Mouse (Mus musculus) lung, adult 2 months (tissue): Measurements from ENCODE around the gene Cpne4. TPM values are rescaled to one million over a fixed set of nuclear protein-coding genes. Genes with fewer than 3 reads are reported as not detected.

Experiments used
- DNase-seq: peaks from one replicate; pipeline ENCODE4 v3.0.0; 2022
- H3K4me1 ChIP-seq: fragments of 200-500 bp; 2 replicates; pipeline ENCODE4 v1.6.1; 2011; ENCODE audit warnings: low read length; ENCODE audit not compliant: control insufficient read depth, insufficient read depth
- H3K4me3 ChIP-seq: fragments of 200-500 bp; replicated peaks from 2 replicates; pipeline ENCODE3; 2011; ENCODE audit warnings: low read depth, mild to moderate bottlenecking, control low read depth, low read length; ENCODE audit errors: extremely low read depth
- CTCF ChIP-seq: fragments of 200-500 bp; IDR thresholded peaks from 2 replicates; pipeline ENCODE4 v1.5.1; 2011; ENCODE audit warnings: mild to moderate bottlenecking, low read length, control low read depth; ENCODE audit not compliant: insufficient read depth
- POLR2A ChIP-seq: fragments of 200-500 bp; IDR thresholded peaks from 2 replicates; pipeline ENCODE4 v1.6.1; 2011; ENCODE audit warnings: low read depth, mild to moderate bottlenecking, control low read depth, low read length, borderline replicate concordance; ENCODE audit errors: extremely low read depth
- WGBS: fragments of 180-500 bp; shearing (Covaris S2); methylation state at CpG from one replicate; pipeline ENCODE4 v1.1.7; 2018; 5-methylcytosine and 5-hydroxymethylcytosine counted together
- polyA plus RNA-seq: library from polyadenylated mRNA; depleted of rRNA; stranded (reverse); fragments of >200 nt; gene quantifications from 2 replicates; pipeline ENCODE4 v1.2.3, GENCODE M21; 2012

The Cpne4 gene
- polyA plus RNA-seq, 1 experiment = 0.09 TPM

DNA sequence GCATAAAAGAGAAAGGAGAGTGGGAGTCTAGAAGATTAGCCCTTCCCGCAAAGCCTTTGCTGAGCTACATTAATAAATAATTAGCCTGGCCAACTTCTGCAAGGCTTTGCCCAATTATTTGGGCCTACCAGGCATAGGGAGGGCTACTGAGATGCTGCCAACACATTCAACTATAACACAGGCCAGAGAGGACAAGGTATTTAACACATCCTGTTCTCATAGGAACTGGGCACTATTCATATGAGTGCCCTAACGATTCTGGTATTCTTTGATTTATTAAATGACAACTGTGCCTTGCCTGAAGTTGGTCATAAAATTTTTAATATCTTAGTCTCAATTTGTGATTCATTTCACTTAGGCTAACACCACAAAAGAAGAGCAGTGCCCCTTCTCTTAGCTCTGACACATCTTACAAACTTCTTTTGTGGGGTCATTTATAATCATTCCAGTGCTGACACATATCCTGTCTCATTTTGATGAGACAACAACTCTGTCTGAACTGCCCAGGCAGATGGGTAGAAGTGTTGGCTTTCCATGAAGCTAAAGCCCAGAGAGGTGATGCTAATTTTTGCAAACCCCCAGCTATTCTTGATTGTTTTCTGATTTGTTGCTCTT, 435.0 kb downstream of the Cpne4 start:
- Histone ChIP-seq H3K4me1 (no peaks in the 10 kb centered on the region), H3K4me3 (no peak overlapping the region)
- WGBS = 85% methylated on average over 2 of the region's 2 CpGs
- no peak for DNase-seq
- TF ChIP-seq POLR2A = no peak

- DNase-seq = no peak
- no peak for TF ChIP-seq POLR2A
- no peak for TF ChIP-seq CTCF
- WGBS = 43% methylated on average over 1 of the region's 1 CpGs
- Histone ChIP-seq H3K4me3 (no peak overlapping the region), H3K4me1 (no peaks in the 10 kb centered on the region)
Measured at GRCm38 (mm10) chr9:104998225-104998624, 451.1 kb downstream of the Cpne4 start.

GRCm38 (mm10) chr9:105010721-105011120, 463.6 kb downstream of the Cpne4 start:
- WGBS = 28% methylated on average over 2 of the region's 2 CpGs

DNA sequence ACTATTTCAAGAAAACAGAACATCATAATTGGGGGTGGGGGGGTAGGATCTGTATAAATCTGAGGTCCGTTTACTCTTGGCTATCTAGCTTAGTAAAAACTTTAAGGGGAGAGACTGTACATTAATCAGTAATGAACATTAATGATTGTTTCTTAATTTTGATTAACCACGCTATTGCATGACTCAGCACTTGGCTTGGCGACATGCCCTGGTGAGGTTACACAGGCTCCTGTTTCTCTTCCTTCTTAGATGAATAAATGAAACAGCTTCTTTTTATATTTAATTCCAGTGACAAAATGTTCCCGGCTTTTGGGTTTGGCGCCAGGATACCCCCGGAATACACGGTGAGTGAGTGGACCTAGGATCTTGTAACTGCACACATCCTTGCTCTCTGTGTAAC, 471.1 kb downstream of the Cpne4 start:
- DNase-seq = no peak
- Histone ChIP-seq H3K4me1 (no peaks in the 10 kb centered on the region), H3K4me3 (no peak overlapping the region)
- TF ChIP-seq POLR2A (no peak), CTCF (no peak)
- WGBS = 76% methylated on average over 7 of the region's 7 CpGs

More at GRCm38 (mm10) chr9:105010721-105011120, 463.6 kb downstream of the Cpne4 start:
- Histone ChIP-seq H3K4me1 (no peaks in the 10 kb centered on the region), H3K4me3 (no peak overlapping the region)
- TF ChIP-seq CTCF (no peak), POLR2A (no peak)
- DNase-seq = no peak

GRCm38 (mm10) chr9:105028311-105028710, 481.2 kb downstream of the Cpne4 start:
- no peak for DNase-seq
- 67% methylated on average over 3 of the region's 3 CpGs for WGBS
- Histone ChIP-seq H3K4me3 (no peak overlapping the region), H3K4me1 (no peaks in the 10 kb centered on the region; the same call in 1 of the 2 replicates)
- no peak for TF ChIP-seq POLR2A
- TF ChIP-seq CTCF = no peak

DNA sequence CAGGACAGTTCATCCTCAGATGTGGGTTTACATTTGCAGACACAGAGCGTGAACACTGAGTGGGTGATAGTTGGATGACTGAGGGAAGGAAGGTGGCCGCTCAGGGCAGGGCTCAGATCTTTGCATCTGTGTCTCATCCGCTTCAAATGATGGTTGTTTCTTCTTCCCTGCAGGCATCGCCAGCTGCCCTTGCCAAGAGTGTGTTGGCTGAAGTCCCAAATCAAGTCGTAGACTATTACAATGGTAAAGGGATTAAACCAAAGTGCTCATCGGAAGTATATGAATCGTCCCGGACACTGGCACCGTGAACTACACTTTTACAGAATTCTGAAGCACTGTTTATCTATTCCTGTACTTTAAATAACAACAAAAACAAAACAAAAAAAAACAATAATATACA, 485.5 kb downstream of the Cpne4 start:
- TF ChIP-seq CTCF (no peak), POLR2A (no peak)
- Histone ChIP-seq H3K4me3 (no peak overlapping the region), H3K4me1 (no peaks in the 10 kb centered on the region)
- no peak for DNase-seq
- WGBS = 71% methylated on average over 9 of the region's 9 CpGs

DNA sequence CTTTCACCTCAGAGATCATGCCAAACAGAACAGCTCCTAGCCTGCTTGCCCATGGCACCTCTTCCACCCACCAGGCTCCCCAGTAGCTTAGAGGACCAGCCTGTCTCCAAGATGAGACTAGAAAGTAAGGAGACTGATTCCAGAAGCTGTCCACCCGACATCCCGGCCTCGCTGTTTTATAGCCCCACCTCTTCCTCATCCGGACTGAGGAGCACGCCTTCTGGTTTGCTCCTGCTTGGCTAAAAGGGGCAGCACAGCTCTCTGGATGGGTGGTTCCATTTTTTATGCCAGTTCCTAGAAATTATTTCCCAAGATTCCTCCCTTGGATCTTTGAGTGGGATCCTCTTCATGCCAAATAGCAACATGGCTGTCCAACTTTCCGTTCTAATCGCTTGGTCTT, 486.6 kb downstream of the Cpne4 start:
- Histone ChIP-seq H3K4me3 (no peak overlapping the region), H3K4me1 (no peaks in the 10 kb centered on the region)
- DNase-seq = no peak
- WGBS = 65% methylated on average over 7 of the region's 7 CpGs
- no peak for TF ChIP-seq POLR2A

DNA sequence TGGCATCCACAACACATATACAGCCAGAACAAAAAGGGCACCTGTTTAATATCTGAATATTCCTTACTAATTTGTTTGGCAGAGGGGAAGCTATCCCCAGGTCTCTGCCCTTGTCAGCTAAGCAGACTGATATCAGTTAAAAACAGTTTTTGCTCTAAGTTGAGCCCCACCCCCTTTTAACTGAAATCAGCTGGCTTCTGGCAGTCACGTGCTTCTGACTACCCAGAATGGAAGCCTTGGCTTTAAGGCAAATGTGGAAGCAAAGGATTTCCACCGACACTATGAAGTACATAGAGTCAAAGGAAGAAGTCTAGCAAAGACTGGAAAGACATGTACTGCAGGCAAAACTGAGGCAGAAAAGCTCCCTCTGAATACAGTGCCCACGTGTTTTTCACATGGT, 490.8 kb downstream of the Cpne4 start:
- no peak for DNase-seq
- H3K4me3 ChIP-seq = no peak overlapping the region
- WGBS = 66% methylated on average over 3 of the region's 3 CpGs
- no peak for TF ChIP-seq CTCF
- TF ChIP-seq POLR2A = no peak
- H3K4me1 ChIP-seq = no peaks in the 10 kb centered on the region

DNA sequence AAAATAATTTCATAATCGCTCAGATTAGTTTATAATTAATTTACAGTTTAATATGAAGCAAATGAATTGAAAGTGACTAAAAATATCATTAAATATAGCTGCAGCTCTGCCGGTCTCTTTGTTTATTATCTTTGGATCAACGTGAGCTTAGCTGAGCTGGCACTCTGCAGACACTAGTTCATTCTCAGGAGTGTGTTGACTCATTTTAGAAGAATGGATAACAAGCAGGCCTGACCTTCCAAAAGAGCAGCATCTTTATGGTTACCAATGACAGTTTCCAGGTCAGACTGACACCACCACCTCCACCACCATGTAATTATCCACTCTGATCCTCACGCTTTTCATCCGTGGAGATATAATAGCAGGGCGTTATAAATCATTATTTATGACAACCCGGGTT, 498.9 kb downstream of the Cpne4 start:
- 65% methylated on average over 7 of the region's 7 CpGs for WGBS
- H3K4me3 ChIP-seq = no peak overlapping the region
- H3K4me1 ChIP-seq = no peaks in the 10 kb centered on the region
- DNase-seq = no peak
- no peak for TF ChIP-seq CTCF
- no peak for TF ChIP-seq POLR2A

DNA sequence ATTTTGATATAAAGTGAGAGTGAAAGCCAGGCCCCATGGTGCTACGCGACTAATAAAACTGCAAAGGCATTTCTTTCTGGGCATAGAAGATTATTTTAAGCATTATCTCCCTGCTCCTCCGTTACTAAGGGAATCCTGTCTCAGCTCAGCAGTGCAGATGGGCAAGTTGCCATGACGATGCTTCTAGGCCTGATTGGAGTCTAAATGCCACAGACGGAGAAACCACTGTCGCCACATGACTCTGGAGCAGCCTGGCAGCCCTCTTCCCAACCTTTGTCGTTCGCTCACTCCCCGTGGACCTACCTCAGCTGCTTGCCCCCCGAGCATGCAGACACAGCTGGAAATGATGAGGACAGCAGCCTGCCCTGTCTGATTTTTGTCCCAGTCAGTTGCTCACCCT, 501.3 kb downstream of the Cpne4 start:
- TF ChIP-seq CTCF = no peak
- TF ChIP-seq POLR2A = no peak
- WGBS = 64% methylated on average over 10 of the region's 10 CpGs
- DNase-seq = no peak
- Histone ChIP-seq H3K4me3 (no peak overlapping the region), H3K4me1 (no peaks in the 10 kb centered on the region)
